Mouse (Mus musculus) MEL (cell line): ENCODE results near the gene Diablo. TPM values are rescaled to one million over a fixed set of nuclear protein-coding genes. Genes with fewer than 3 reads are reported as not detected.

Source experiments
- DNase-seq: peaks from one replicate; pipeline ENCODE4 v3.0.0; 2011; ENCODE audit warnings: low read depth, low spot score
- H3K27ac ChIP-seq: 2 replicates; pipeline ENCODE4 v1.5.1; 2012; ENCODE audit warnings: low read depth, mild to moderate bottlenecking, control low read depth, low read length, moderate library complexity; ENCODE audit not compliant: control insufficient read depth
- H3K27me3 ChIP-seq, 2 experiments: fragments of 150-350 bp in 1 of 2; sonication (generic) in 1 of 2; 2 replicates each; pipeline ENCODE4 v1.6.1; 2012; ENCODE audit warnings: low read length in 2 of 2, mild to moderate bottlenecking in 2 of 2, improper control_type of control experiment in 1 of 2, moderate library complexity in 1 of 2; ENCODE audit not compliant: insufficient read depth in 2 of 2, control insufficient read depth in 1 of 2
- H3K36me3 ChIP-seq, 2 experiments: 2 replicates each; pipeline ENCODE4 v1.6.1; 2012 to 2014; ENCODE audit warnings: low read length in 2 of 2, improper control_type of control experiment in 1 of 2, inconsistent platforms in 1 of 2, mild to moderate bottlenecking in 1 of 2; ENCODE audit not compliant: insufficient read depth in 2 of 2, control insufficient read depth in 1 of 2
- H3K4me1 ChIP-seq, 2 experiments: fragments of 150-350 bp in 1 of 2; sonication (generic) in 1 of 2; 2 replicates each; pipeline ENCODE4 v1.6.1; 2012; ENCODE audit warnings: low read length in 2 of 2, improper control_type of control experiment in 1 of 2, mild to moderate bottlenecking in 1 of 2; ENCODE audit not compliant: insufficient read depth in 2 of 2, control insufficient read depth in 1 of 2
- H3K4me3 ChIP-seq, 2 experiments: fragments of 150-350 bp in 1 of 2; sonication (generic) in 1 of 2; 2 replicates each; pipeline ENCODE4 v1.5.1; 2012; ENCODE audit warnings: low read depth in 2 of 2, low read length in 2 of 2, mild to moderate bottlenecking in 2 of 2, moderate library complexity in 2 of 2, control low read depth in 1 of 2, improper control_type of control experiment in 1 of 2; ENCODE audit not compliant: control insufficient read depth in 1 of 2, insufficient read depth in 1 of 2
- H3K79me2 ChIP-seq: 2 replicates; pipeline ENCODE4 v1.6.1; 2012; ENCODE audit warnings: mild to moderate bottlenecking, low read length, moderate library complexity; ENCODE audit not compliant: control insufficient read depth, poor library complexity, insufficient read depth
- H3K9ac ChIP-seq: 2 replicates; pipeline ENCODE4 v1.6.1; 2012; ENCODE audit warnings: low read depth, mild to moderate bottlenecking, control low read depth, low read length, moderate library complexity; ENCODE audit not compliant: control insufficient read depth, poor library complexity, severe bottlenecking
- H3K9me3 ChIP-seq: fragments of 150-350 bp; sonication (generic); replicated peaks from 2 replicates; pipeline ENCODE4 v1.6.1; 2012; ENCODE audit warnings: mild to moderate bottlenecking, low read length, improper control_type of control experiment, moderate library complexity; ENCODE audit not compliant: insufficient read depth
- CHD2 ChIP-seq: IDR thresholded peaks from 2 replicates; pipeline ENCODE4 v1.6.1; 2011; ENCODE audit warnings: low read length, improper control_type of control experiment
- E2F4 ChIP-seq: IDR thresholded peaks from 2 replicates; pipeline ENCODE4 v1.6.1; 2011; ENCODE audit warnings: low read depth, low read length, improper control_type of control experiment, borderline replicate concordance
- EP300 ChIP-seq, 2 experiments: IDR thresholded peaks; 2 replicates each; pipeline ENCODE4 v1.6.1; 2011; ENCODE audit warnings: improper control_type of control experiment in 2 of 2, low read length in 2 of 2, low read depth in 1 of 2, mild to moderate bottlenecking in 1 of 2
- GABPA ChIP-seq: IDR thresholded peaks from 2 replicates; pipeline ENCODE4 v1.6.1; 2012; ENCODE audit warnings: low read depth, mild to moderate bottlenecking, inconsistent platforms, low read length, improper control_type of control experiment, moderate library complexity
- GATA1 ChIP-seq: IDR thresholded peaks from 2 replicates; pipeline ENCODE4 v1.6.1; 2011; ENCODE audit warnings: low read depth, low read length, improper control_type of control experiment
- HCFC1 ChIP-seq: IDR thresholded peaks from 2 replicates; pipeline ENCODE4 v1.6.1; 2012; ENCODE audit warnings: low read depth, mild to moderate bottlenecking, inconsistent platforms, low read length, improper control_type of control experiment, moderate library complexity
- KAT2A ChIP-seq: conservative IDR thresholded peaks from 2 replicates; pipeline ENCODE4 v1.6.1; 2012; ENCODE audit warnings: low read depth, low read length, improper control_type of control experiment, inconsistent platforms
- MAX ChIP-seq: IDR thresholded peaks from 2 replicates; pipeline ENCODE4 v1.6.1; 2011; ENCODE audit warnings: low read length, improper control_type of control experiment
- MAZ ChIP-seq: IDR thresholded peaks from 2 replicates; pipeline ENCODE4 v1.6.1; 2012; ENCODE audit warnings: low read depth, mild to moderate bottlenecking, inconsistent platforms, low read length, improper control_type of control experiment
- MYC ChIP-seq: IDR thresholded peaks from 2 replicates; pipeline ENCODE4 v1.6.1; 2011; ENCODE audit warnings: low read depth, mild to moderate bottlenecking, low read length, improper control_type of control experiment, moderate library complexity
- NELFE ChIP-seq: IDR thresholded peaks from 2 replicates; pipeline ENCODE4 v1.6.1; 2011; ENCODE audit warnings: low read depth, low read length, improper control_type of control experiment
- NRF1 ChIP-seq: IDR thresholded peaks from 2 replicates; pipeline ENCODE4 v1.6.1; 2014; ENCODE audit warnings: low read depth, mild to moderate bottlenecking, inconsistent platforms, low read length, improper control_type of control experiment, moderate library complexity; ENCODE audit not compliant: poor library complexity, insufficient read depth, severe bottlenecking
- POLR2A ChIP-seq, 2 experiments: IDR thresholded peaks; 2 replicates each; pipeline ENCODE4 v1.6.1; 2011 to 2012; ENCODE audit warnings: low read length in 2 of 2, mild to moderate bottlenecking in 2 of 2, control low read depth in 1 of 2, improper control_type of control experiment in 1 of 2, low read depth in 1 of 2, moderate library complexity in 1 of 2; ENCODE audit not compliant: control insufficient read depth in 1 of 2, insufficient read depth in 1 of 2, poor library complexity in 1 of 2
- POLR2AphosphoS2 ChIP-seq: IDR thresholded peaks from 2 replicates; pipeline ENCODE4 v1.6.1; 2011; ENCODE audit warnings: low read length, improper control_type of control experiment
- POLR2AphosphoS5 ChIP-seq: IDR thresholded peaks from 2 replicates; pipeline ENCODE4 v1.6.1; 2012; ENCODE audit warnings: low read depth, borderline replicate concordance, mild to moderate bottlenecking, inconsistent platforms, low read length, moderate library complexity, mixed read lengths
- SIN3A ChIP-seq: IDR thresholded peaks from 2 replicates; pipeline ENCODE4 v1.6.1; 2012; ENCODE audit warnings: low read length, improper control_type of control experiment, inconsistent platforms
- SMC3 ChIP-seq: IDR thresholded peaks from 2 replicates; pipeline ENCODE4 v1.6.1; 2011; ENCODE audit warnings: low read depth, low read length, improper control_type of control experiment
- TAL1 ChIP-seq: IDR thresholded peaks from 2 replicates; pipeline ENCODE4 v1.6.1; 2012; ENCODE audit warnings: mild to moderate bottlenecking, inconsistent platforms, low read length, moderate library complexity, mixed read lengths
- TCF12 ChIP-seq: IDR thresholded peaks from 2 replicates; pipeline ENCODE4 v1.6.1; 2014; ENCODE audit warnings: low read depth, mild to moderate bottlenecking, inconsistent platforms, low read length, improper control_type of control experiment, moderate library complexity
- USF1 ChIP-seq: IDR thresholded peaks from 2 replicates; pipeline ENCODE4 v1.6.1; 2014; ENCODE audit warnings: low read depth, mild to moderate bottlenecking, inconsistent platforms, low read length, improper control_type of control experiment, moderate library complexity
- USF2 ChIP-seq, 2 experiments: IDR thresholded peaks; 2 replicates each; pipeline ENCODE4 v1.6.1; 2011 to 2012; ENCODE audit warnings: improper control_type of control experiment in 2 of 2, low read length in 2 of 2, borderline replicate concordance in 1 of 2, inconsistent platforms in 1 of 2, low read depth in 1 of 2, mild to moderate bottlenecking in 1 of 2; ENCODE audit not compliant: insufficient read depth in 1 of 2
- ZC3H11A ChIP-seq: IDR thresholded peaks from 2 replicates; pipeline ENCODE4 v1.6.1; 2012; ENCODE audit warnings: low read depth, mild to moderate bottlenecking, inconsistent platforms, low read length, improper control_type of control experiment
- ZKSCAN1 ChIP-seq: IDR thresholded peaks from 2 replicates; pipeline ENCODE4 v1.6.1; 2012; ENCODE audit warnings: low read depth, mild to moderate bottlenecking, inconsistent platforms, low read length, improper control_type of control experiment, moderate library complexity
- ZMIZ1 ChIP-seq: IDR thresholded peaks from 2 replicates; pipeline ENCODE4 v1.6.1; 2012; ENCODE audit warnings: low read depth, mild to moderate bottlenecking, inconsistent platforms, low read length, improper control_type of control experiment, moderate library complexity
- ZNF384 ChIP-seq: IDR thresholded peaks from 2 replicates; pipeline ENCODE4 v1.6.1; 2012; ENCODE audit warnings: low read depth, mild to moderate bottlenecking, inconsistent platforms, low read length, improper control_type of control experiment
- polyA plus RNA-seq, 2 experiments: library from polyadenylated mRNA; stranded (reverse) in 1 of 2; unstranded in 1 of 2; fragments of >175 nt in 1 of 2; fragments of >200 nt in 1 of 2; gene quantifications; 2 replicates each; pipeline versions ENCODE4 v1.2.1 to v1.2.4; 2012; ENCODE audit warnings: low replicate concordance in 2 of 2, low read depth in 1 of 2; ENCODE audit not compliant: insufficient read length in 2 of 2, insufficient read depth in 1 of 2, missing spikeins in 1 of 2
- total RNA-seq: library from RNA; depleted of rRNA; stranded (reverse); fragments of 300-350 nt; gene quantifications from 2 replicates; pipeline ENCODE4 v1.2.3, GENCODE M21; 2012

Gene Diablo
- total and polyA plus RNA-seq, 3 experiments, result 48.9 to 70.8 TPM; not detected in 1

DNA sequence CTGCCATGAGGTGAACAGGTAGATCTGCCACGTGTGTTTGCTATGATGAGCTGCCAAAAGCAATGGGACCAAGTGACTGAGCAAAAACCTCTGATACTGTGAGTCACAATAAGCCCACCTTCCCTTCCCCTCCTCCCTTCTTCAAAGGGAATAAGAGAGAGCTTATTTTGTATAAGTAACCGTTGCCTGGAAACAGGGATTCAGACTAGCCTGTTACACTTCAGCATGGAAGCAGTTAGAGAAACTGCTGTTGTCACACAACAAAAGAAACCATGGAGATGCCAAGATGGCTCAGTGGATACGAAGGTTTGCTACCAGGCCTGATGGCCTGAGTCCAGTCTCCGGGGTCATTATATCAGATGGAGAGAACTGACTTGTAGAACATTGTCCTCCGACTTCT is 50.2 kb downstream of the Diablo start:
- no peak overlapping the region for H3K27ac ChIP-seq
- no peaks in the 10 kb centered on the region for H3K9me3 ChIP-seq
- H3K79me2 ChIP-seq, result no peaks in the 10 kb centered on the region
- no peaks in the 10 kb centered on the region for H3K4me1 ChIP-seq
- TF ChIP-seq NRF1 (no peak), HCFC1 (no peak), POLR2AphosphoS5 (no peak), GABPA (no peak)
- no peaks in the 10 kb centered on the region for H3K36me3 ChIP-seq
- H3K9ac ChIP-seq, result no peak overlapping the region
- no peak overlapping the region for H3K4me3 ChIP-seq
- DNase-seq, result no peak
- H3K27me3 ChIP-seq, result no peaks in the 10 kb centered on the region; a peak in 3 of 4 replicates

DNA sequence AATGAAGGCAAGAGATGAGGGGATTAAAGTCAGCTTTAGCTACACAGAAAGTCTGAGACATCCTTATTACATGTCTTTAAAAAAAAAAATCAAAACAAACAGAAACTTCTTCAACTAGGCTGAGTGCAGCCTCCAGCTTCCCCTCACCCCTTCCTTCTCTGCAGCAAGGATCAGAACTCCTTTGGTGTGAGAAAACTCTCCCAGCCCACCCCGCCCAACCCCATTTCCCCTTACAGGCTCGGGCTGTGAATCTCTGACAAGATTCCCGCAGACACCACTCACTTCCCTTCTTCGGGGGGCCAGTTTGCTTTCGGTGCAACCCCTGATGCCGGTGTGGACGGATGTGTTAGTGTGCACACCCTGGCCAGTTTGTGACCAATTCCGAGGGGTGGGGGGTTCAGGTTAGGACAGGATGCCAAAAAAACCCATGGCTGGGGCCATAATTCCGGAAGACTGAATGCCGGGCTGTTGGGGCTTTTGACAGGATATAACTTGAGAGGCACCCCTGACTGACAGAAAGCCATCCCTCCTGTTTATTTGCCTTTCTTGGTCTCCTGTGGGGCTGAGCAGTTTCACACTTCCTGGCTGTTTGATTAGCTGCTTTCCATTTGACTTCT is 53.1 kb downstream of the Diablo start:
- no peak for DNase-seq
- no peak for TF ChIP-seq NELFE
- no peak for TF ChIP-seq NRF1
- no peak for TF ChIP-seq MAX
- no peak for TF ChIP-seq GATA1
- TF ChIP-seq CHD2, result no peak
- TF ChIP-seq E2F4, result no peak
- TF ChIP-seq POLR2AphosphoS2, result no peak
- TF ChIP-seq ZKSCAN1, result no peak
- no peak for TF ChIP-seq MYC
- no peak overlapping the region for H3K27ac ChIP-seq
- H3K4me1 ChIP-seq, result no peaks in the 10 kb centered on the region
- no peak overlapping the region for H3K4me3 ChIP-seq
- H3K36me3 ChIP-seq, result no peaks in the 10 kb centered on the region
- H3K79me2 ChIP-seq, result no peaks in the 10 kb centered on the region
- no peaks in the 10 kb centered on the region for H3K9me3 ChIP-seq
- no peaks in the 10 kb centered on the region; a peak in 1 of 4 replicates for H3K27me3 ChIP-seq
- no peak overlapping the region for H3K9ac ChIP-seq

DNA sequence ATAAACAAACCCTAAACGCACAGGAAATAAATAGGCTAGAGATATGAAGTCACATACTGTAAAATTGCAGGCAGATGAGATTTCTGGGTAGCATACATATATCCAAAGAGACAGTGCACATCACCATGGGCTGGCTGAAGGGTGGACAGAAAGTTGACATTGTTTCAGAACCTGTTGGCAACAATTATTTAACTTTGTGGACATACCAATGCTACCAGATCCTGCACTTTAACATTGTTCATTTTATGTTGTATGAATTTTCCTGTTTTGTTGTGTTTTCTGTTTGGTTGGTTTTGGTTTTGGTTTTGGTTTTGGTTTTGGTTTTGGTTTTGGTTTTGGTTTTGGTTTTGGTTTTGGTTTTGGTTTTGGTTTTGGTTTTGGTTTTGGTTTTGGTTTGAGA is 59.3 kb downstream of the Diablo start:
- no peak overlapping the region for H3K9ac ChIP-seq
- H3K27ac ChIP-seq, result no peak overlapping the region
- no peaks in the 10 kb centered on the region for H3K79me2 ChIP-seq
- peaks cover 0 to 8% of the 10 kb centered on the region in 2 experiments; a peak in 2 of 4 replicates for H3K36me3 ChIP-seq
- H3K4me3 ChIP-seq, result no peak overlapping the region
- TF ChIP-seq MAZ, result no peak
- no peak for TF ChIP-seq POLR2A (IDR thresholded peaks at IDR 0.05; ENCODE audit: control insufficient read depth in 1 of 2, insufficient read depth in 1 of 2, low read depth in 1 of 2, low read length in 2 of 2, poor library complexity in 1 of 2)
- no peak for TF ChIP-seq HCFC1
- no peak for TF ChIP-seq SMC3
- no peak for TF ChIP-seq TAL1
- no peak for TF ChIP-seq ZNF384
- TF ChIP-seq USF2 (IDR thresholded peaks at IDR 0.05; ENCODE audit: borderline replicate concordance in 1 of 2, insufficient read depth in 1 of 2, low read depth in 1 of 2, low read length in 2 of 2), result no peak
- no peak for TF ChIP-seq SIN3A
- no peak for TF ChIP-seq MYC
- TF ChIP-seq POLR2AphosphoS2, result no peak
- no peak for TF ChIP-seq ZC3H11A
- TF ChIP-seq USF1, result no peak
- TF ChIP-seq EP300 (IDR thresholded peaks at IDR 0.05; ENCODE audit: low read depth in 1 of 2, low read length in 2 of 2), result no peak
- no peak for TF ChIP-seq ZMIZ1
- no peak for TF ChIP-seq KAT2A
- TF ChIP-seq TCF12, result no peak
- DNase-seq, result no peak
- peaks cover 4 to 9% of the 10 kb centered on the region in 2 experiments for H3K4me1 ChIP-seq
- H3K27me3 ChIP-seq, result no peaks in the 10 kb centered on the region
- H3K9me3 ChIP-seq, result no peaks in the 10 kb centered on the region
